Mouse (Mus musculus) hematopoietic stem cell, adult 5-6 weeks (primary cell): ENCODE data around the gene Krtap28-10. TPM values are rescaled to one million over a fixed set of nuclear protein-coding genes. Genes with fewer than 3 reads are reported as not detected.
A peak's percentile ranks its signal among the peaks of the same experiment; 100 is the strongest.

Source experiments
- ATAC-seq, 2 experiments: fragments of 125-278 bp in 1 of 2; replicated peaks in 1 of 2; 2 replicates each; pipeline ENCODE4 v1.8.0; 2016 to 2017; ENCODE audit warnings: inconsistent platforms in 2 of 2, mild to moderate bottlenecking in 2 of 2, moderate number of reproducible peaks in 2 of 2, low read depth in 1 of 2, moderate TSS enrichment in 1 of 2; ENCODE audit not compliant: low FRiP score in 2 of 2, poor library complexity in 2 of 2, severe bottlenecking in 2 of 2, insufficient read depth in 1 of 2, low TSS enrichment in 1 of 2
- total RNA-seq: library from RNA; stranded (forward); fragments of 172-1452, 232-1000 nt; gene quantifications from 2 replicates; pipeline ENCODE4 v1.2.3, GENCODE M21; 2017

The Krtap28-10 gene
- not detected in 2 replicates for total RNA-seq

- no peak for ATAC-seq
Observed at GRCm38 (mm10) chr1:83042380-83042779, at the start of gene Krtap28-10. TSS of gene Krtap28-10 (minus strand) at chr1:83042480.

GRCm38 (mm10) chr1:83091268-83091667, 49.0 kb upstream of the Krtap28-10 start:
- no peak for ATAC-seq

- no peak for ATAC-seq
Observed at GRCm38 (mm10) chr1:83084790-83085189, 42.5 kb upstream of the Krtap28-10 start.

GRCm38 (mm10) chr1:83077016-83077415, 34.7 kb upstream of the Krtap28-10 start:
- peak; percentile 24 to 65; a peak in 2 of 4 replicates for ATAC-seq

GRCm38 (mm10) chr1:83076190-83076917, 34.1 kb upstream of the Krtap28-10 start:
- ATAC-seq, result peak; percentile 90 to 98

GRCm38 (mm10) chr1:83075526-83076189, 33.4 kb upstream of the Krtap28-10 start:
- no peak; a peak in 1 of 4 replicates for ATAC-seq

- ATAC-seq, result no peak
Observed at GRCm38 (mm10) chr1:83067205-83067604, 24.9 kb upstream of the Krtap28-10 start.

GRCm38 (mm10) chr1:83066577-83066976, 24.3 kb upstream of the Krtap28-10 start:
- ATAC-seq, result no peak

GRCm38 (mm10) chr1:83064851-83065250, 22.6 kb upstream of the Krtap28-10 start:
- ATAC-seq, result peak; percentile 21 to 69; a peak in 2 of 4 replicates

GRCm38 (mm10) chr1:83060643-83061042, 18.4 kb upstream of the Krtap28-10 start, which contains the start of gene Krtap28-13:
TSS of gene Krtap28-13 (plus strand) at chr1:83060930.
- no peak for ATAC-seq

- no peak for ATAC-seq
Observed at GRCm38 (mm10) chr1:83059278-83059677, 17.0 kb upstream of the Krtap28-10 start, which contains the start of gene A030005K14Rik. TSS of gene A030005K14Rik (minus strand) at chr1:83059378.

GRCm38 (mm10) chr1:83058481-83058880, 16.2 kb upstream of the Krtap28-10 start:
- ATAC-seq, result no peak

- ATAC-seq, result peak; percentile 73 to 76
Observed at GRCm38 (mm10) chr1:83044882-83045427, 2.7 kb upstream of the Krtap28-10 start, which contains the start of gene Gm47969. TSS of gene Gm47969 (plus strand) at chr1:83044932.

GRCm38 (mm10) chr1:83039080-83039479, 3.2 kb downstream of the Krtap28-10 start:
- ATAC-seq, result no peak

GRCm38 (mm10) chr1:83038109-83038672, 4.1 kb downstream of the Krtap28-10 start, which contains the start of gene Slc19a3:
TSS of gene Slc19a3 (minus strand) at chr1:83038448.
- ATAC-seq, result peak; percentile 79 to 90

GRCm38 (mm10) chr1:83036892-83037667, 5.2 kb downstream of the Krtap28-10 start:
- no peak for ATAC-seq

GRCm38 (mm10) chr1:83034509-83034908, 7.8 kb downstream of the Krtap28-10 start:
- ATAC-seq, result no peak
